Mouse (Mus musculus) liver, embryonic 15.5 days (tissue): Measurements from ENCODE around the gene Tmem217. TPM values are rescaled to one million over a fixed set of nuclear protein-coding genes. Genes with fewer than 3 reads are reported as not detected.
"Not testable (repeated sequence)": the region's sequence is repeated elsewhere in the genome, so short reads cannot be mapped to it uniquely, and the experiment has no call there.

Experiments used
- ATAC-seq: fragments of 200-750 bp; cut with Nextera tagmentation; 2 replicates; pipeline ENCODE4 v1.8.0; 2017; ENCODE audit warnings: moderate number of reproducible peaks, mild to moderate bottlenecking, moderate library complexity; ENCODE audit not compliant: insufficient read depth
- H3K27ac ChIP-seq: fragments of 300-500 bp; sonication (generic); replicated peaks from 2 replicates; pipeline ENCODE4 v1.5.1; 2015; ENCODE audit warnings: mild to moderate bottlenecking, inconsistent platforms
- H3K27me3 ChIP-seq: fragments of 300-500 bp; sonication (generic); 2 replicates; pipeline ENCODE4 v1.6.1; 2015; ENCODE audit warnings: mild to moderate bottlenecking, inconsistent platforms
- H3K36me3 ChIP-seq: fragments of 300-500 bp; sonication (generic); replicated peaks from 2 replicates; pipeline ENCODE4 v1.6.1; 2015; ENCODE audit warnings: moderate library complexity, mild to moderate bottlenecking, inconsistent platforms
- H3K4me1 ChIP-seq: fragments of 300-500 bp; sonication (generic); replicated peaks from 2 replicates; pipeline ENCODE4 v1.6.1; 2015; ENCODE audit warnings: inconsistent platforms
- H3K4me2 ChIP-seq: fragments of 300-500 bp; sonication (generic); 2 replicates; pipeline ENCODE4 v1.6.1; 2015; ENCODE audit warnings: moderate library complexity, mild to moderate bottlenecking, inconsistent platforms
- H3K4me3 ChIP-seq: fragments of 300-500 bp; sonication (generic); replicated peaks from 2 replicates; pipeline ENCODE4 v1.5.1; 2015; ENCODE audit warnings: mild to moderate bottlenecking, inconsistent platforms
- H3K9ac ChIP-seq: fragments of 300-500 bp; sonication (generic); 2 replicates; pipeline ENCODE4 v1.6.1; 2015; ENCODE audit warnings: moderate library complexity, mild to moderate bottlenecking, inconsistent platforms
- H3K9me3 ChIP-seq: fragments of 300-500 bp; sonication (generic); replicated peaks from 2 replicates; pipeline ENCODE4 v1.6.1; 2016; ENCODE audit warnings: inconsistent platforms
- WGBS: fragments of 180-500 bp; shearing (Covaris S2); methylation state at CpG from one replicate; pipeline ENCODE4 v1.1.7; 2015; ENCODE audit warnings: mixed read lengths; ENCODE audit not compliant: insufficient replicate concordance; 5-methylcytosine and 5-hydroxymethylcytosine counted together
- polyA plus RNA-seq: library from polyadenylated mRNA; unstranded; fragments of >200 nt; fragmentation: Nextera tagmentation; extraction: Ambion mirVana; gene quantifications from 2 replicates; pipeline ENCODE4 v1.2.1, GENCODE M21; 2015

Gene Tmem217
- polyA plus RNA-seq, 1 experiment from 2014 or later: 0.10 TPM

- peak overlapping the region; percentile 96 for H3K27ac ChIP-seq
- WGBS: 32% methylated on average over 7 of the region's 7 CpGs
- H3K36me3 ChIP-seq: no peaks in the 10 kb centered on the region
- no peak for ATAC-seq
- H3K4me3 ChIP-seq: peak overlapping the region; percentile 14; the same call in 1 of the 2 replicates
- no peaks in the 10 kb centered on the region for H3K27me3 ChIP-seq
- H3K9ac ChIP-seq: peak overlapping the region; percentile 60
- H3K4me2 ChIP-seq: peak overlapping the region; percentile 58
- H3K4me1 ChIP-seq: peaks cover 86% of the 10 kb centered on the region
- no peaks in the 10 kb centered on the region for H3K9me3 ChIP-seq
These were observed 50.0 kb downstream of the Tmem217 start for GRCm38 (mm10) chr17:29502005-29502668.

- peak; percentile 88 for ATAC-seq
- no peaks in the 10 kb centered on the region for H3K9me3 ChIP-seq
- peaks cover 93% of the 10 kb centered on the region for H3K4me1 ChIP-seq
- H3K36me3 ChIP-seq: peaks cover 10% of the 10 kb centered on the region
- peak overlapping the region; percentile 25 for H3K4me3 ChIP-seq
- H3K9ac ChIP-seq: peak overlapping the region; percentile 60
- no peaks in the 10 kb centered on the region for H3K27me3 ChIP-seq
- H3K4me2 ChIP-seq: peak overlapping the region; percentile 57
- WGBS: 14% methylated on average over 17 of the region's 17 CpGs
- H3K27ac ChIP-seq: peak overlapping the region; percentile 96
These were observed 51.2 kb downstream of the Tmem217 start for GRCm38 (mm10) chr17:29500802-29501469.

GRCm38 (mm10) chr17:29500243-29500740, 51.9 kb downstream of the Tmem217 start:
- peak overlapping the region; percentile 57 for H3K4me2 ChIP-seq
- ATAC-seq: peak; percentile 34

GRCm38 (mm10) chr17:29499511-29499910, 52.7 kb downstream of the Tmem217 start:
- Histone ChIP-seq H3K27ac (peak overlapping the region; percentile 96), H3K9ac (peak overlapping the region; percentile 60), H3K4me3 (no peak overlapping the region), H3K36me3 (peaks cover 22% of the 10 kb centered on the region), H3K4me2 (peak overlapping the region; percentile 57), H3K4me1 (peaks cover 96% of the 10 kb centered on the region), H3K27me3 (no peaks in the 10 kb centered on the region), H3K9me3 (no peaks in the 10 kb centered on the region)
- 20% methylated on average over 6 of the region's 6 CpGs for WGBS
- peak; percentile 55 for ATAC-seq

More at GRCm38 (mm10) chr17:29500243-29500740, 51.9 kb downstream of the Tmem217 start:
- H3K36me3 ChIP-seq: peaks cover 15% of the 10 kb centered on the region
- 22% methylated on average over 7 of the region's 7 CpGs for WGBS
- H3K27me3 ChIP-seq: no peaks in the 10 kb centered on the region
- peak overlapping the region; percentile 96 for H3K27ac ChIP-seq
- peaks cover 89% of the 10 kb centered on the region for H3K4me1 ChIP-seq
- H3K9me3 ChIP-seq: no peaks in the 10 kb centered on the region
- H3K4me3 ChIP-seq: peak overlapping the region; percentile 25
- H3K9ac ChIP-seq: peak overlapping the region; percentile 60

- WGBS: 56% methylated on average over 2 of the region's 2 CpGs
- Histone ChIP-seq H3K36me3 (peaks cover 28% of the 10 kb centered on the region), H3K27ac (peak overlapping the region; percentile 96), H3K4me1 (peaks cover 96% of the 10 kb centered on the region), H3K9ac (peak overlapping the region; percentile 60), H3K4me2 (peak overlapping the region; percentile 57)
- H3K4me3 ChIP-seq, H3K27me3 ChIP-seq, H3K9me3 ChIP-seq, ATAC-seq: not testable (repeated sequence)
These were observed 53.2 kb downstream of the Tmem217 start for GRCm38 (mm10) chr17:29498952-29499351.

- Histone ChIP-seq H3K4me2 (peak overlapping the region; percentile 34), H3K9ac (peak overlapping the region; percentile 41; the same call in 1 of the 2 replicates), H3K4me3 (no peak overlapping the region), H3K27me3 (no peaks in the 10 kb centered on the region), H3K9me3 (no peaks in the 10 kb centered on the region), H3K36me3 (peaks cover 37% of the 10 kb centered on the region), H3K4me1 (peaks cover 96% of the 10 kb centered on the region), H3K27ac (peak overlapping the region; percentile 96)
- 9% methylated on average over 4 of the region's 4 CpGs for WGBS
- ATAC-seq: no peak
These were observed 54.2 kb downstream of the Tmem217 start for GRCm38 (mm10) chr17:29498028-29498427.

GRCm38 (mm10) chr17:29497481-29497880, 54.7 kb downstream of the Tmem217 start:
- peak overlapping the region; percentile 96 for H3K27ac ChIP-seq
- not testable (repeated sequence) for ATAC-seq, H3K27me3 ChIP-seq, H3K4me3 ChIP-seq, H3K9ac ChIP-seq, H3K9me3 ChIP-seq, H3K4me2 ChIP-seq
- WGBS: 39% methylated on average over 1 of the region's 1 CpGs
- peaks cover 92% of the 10 kb centered on the region for H3K4me1 ChIP-seq
- peaks cover 41% of the 10 kb centered on the region for H3K36me3 ChIP-seq

- Histone ChIP-seq H3K4me2 (peak overlapping the region; percentile 24; the same call in 1 of the 2 replicates), H3K9ac (peak overlapping the region; percentile 25), H3K36me3 (peaks cover 46% of the 10 kb centered on the region), H3K4me1 (peaks cover 87% of the 10 kb centered on the region), H3K27me3 (no peaks in the 10 kb centered on the region), H3K4me3 (no peak overlapping the region), H3K27ac (peak overlapping the region; percentile 96), H3K9me3 (no peaks in the 10 kb centered on the region)
- ATAC-seq: no peak
- 62% methylated on average over 3 of the region's 3 CpGs for WGBS
These were observed 55.2 kb downstream of the Tmem217 start for GRCm38 (mm10) chr17:29497071-29497354.

- Histone ChIP-seq H3K4me3 (no peak overlapping the region; the same call in 1 of the 2 replicates), H3K27me3 (no peaks in the 10 kb centered on the region), H3K9me3 (no peaks in the 10 kb centered on the region), H3K9ac (peak overlapping the region; percentile 25; the same call in 1 of the 2 replicates), H3K27ac (peak overlapping the region; percentile 96), H3K4me2 (peak overlapping the region; percentile 24), H3K4me1 (peaks cover 81% of the 10 kb centered on the region), H3K36me3 (peaks cover 52% of the 10 kb centered on the region)
- WGBS: 70% methylated on average over 6 of the region's 6 CpGs
- ATAC-seq: no peak
These were observed 55.7 kb downstream of the Tmem217 start for GRCm38 (mm10) chr17:29496211-29497070.

GRCm38 (mm10) chr17:29494732-29495076, 57.5 kb downstream of the Tmem217 start:
- Histone ChIP-seq H3K4me2 (peak overlapping the region; percentile 73), H3K27me3 (no peaks in the 10 kb centered on the region), H3K9ac (peak overlapping the region; percentile 100), H3K27ac (peak overlapping the region; percentile 99), H3K9me3 (no peaks in the 10 kb centered on the region), H3K36me3 (peaks cover 53% of the 10 kb centered on the region), H3K4me1 (peaks cover 64% of the 10 kb centered on the region), H3K4me3 (peak overlapping the region; percentile 99)
- no peak for ATAC-seq
- 49% methylated on average over 8 of the region's 8 CpGs for WGBS
